Mouse (Mus musculus): ENCODE data around the gene Abcc9.

Gene Abcc9

GRCm38 (mm10) chr6:142609401-142610373 is 92.4 kb downstream of the Abcc9 start:
- DNase-seq: peak; percentile 10

- DNase-seq: no peak
Measured at GRCm38 (mm10) chr6:142607080-142607479, 95.0 kb downstream of the Abcc9 start.

- DNase-seq: no peak
Measured at GRCm38 (mm10) chr6:142602772-142603171, 99.3 kb downstream of the Abcc9 start.

- no peak for DNase-seq
Measured at GRCm38 (mm10) chr6:142578831-142579230, 123.3 kb downstream of the Abcc9 start.

GRCm38 (mm10) chr6:142577801-142578200 is 124.3 kb downstream of the Abcc9 start:
- DNase-seq: no peak

- no peak for DNase-seq
Measured at GRCm38 (mm10) chr6:142572876-142573275, 129.2 kb downstream of the Abcc9 start.

GRCm38 (mm10) chr6:142571629-142572360 is 130.3 kb downstream of the Abcc9 start:
- peak; percentile 41 for DNase-seq

GRCm38 (mm10) chr6:142571055-142571618 is 131.0 kb downstream of the Abcc9 start, which contains the start of gene Kcnj8:
TSS of gene Kcnj8 (minus strand) at chr6:142571614.
- DNase-seq: peak; percentile 84

GRCm38 (mm10) chr6:142570046-142570770 is 131.9 kb downstream of the Abcc9 start:
- peak; percentile 22 for DNase-seq

GRCm38 (mm10) chr6:142568713-142569357 is 133.3 kb downstream of the Abcc9 start:
- DNase-seq: no peak

- peak; percentile 72 for DNase-seq
Measured at GRCm38 (mm10) chr6:142567452-142567851, 134.7 kb downstream of the Abcc9 start.

GRCm38 (mm10) chr6:142564746-142565145 is 137.4 kb downstream of the Abcc9 start:
- no peak for DNase-seq

- no peak for DNase-seq
Measured at GRCm38 (mm10) chr6:142561151-142561550, 141.0 kb downstream of the Abcc9 start.

- no peak for DNase-seq
Measured at GRCm38 (mm10) chr6:142558772-142559679, 143.1 kb downstream of the Abcc9 start.

GRCm38 (mm10) chr6:142558076-142558475 is 144.0 kb downstream of the Abcc9 start:
- no peak for DNase-seq

- DNase-seq: no peak
Measured at GRCm38 (mm10) chr6:142555988-142556387, 146.1 kb downstream of the Abcc9 start.

GRCm38 (mm10) chr6:142551482-142551881 is 150.6 kb downstream of the Abcc9 start:
- peak; percentile 82 for DNase-seq

GRCm38 (mm10) chr6:142550871-142551270 is 151.2 kb downstream of the Abcc9 start:
- peak; percentile 57 for DNase-seq

- no peak for DNase-seq
Measured at GRCm38 (mm10) chr6:142548377-142548776, 153.7 kb downstream of the Abcc9 start.

- peak; percentile 34 for DNase-seq
Measured at GRCm38 (mm10) chr6:142545132-142545531, 157.0 kb downstream of the Abcc9 start.

- DNase-seq: no peak
Measured at GRCm38 (mm10) chr6:142543648-142544047, 158.5 kb downstream of the Abcc9 start.
